Mouse (Mus musculus) heart, postnatal 0 days (tissue): ENCODE data around the gene Ttc28. TPM values are rescaled to one million over a fixed set of nuclear protein-coding genes. Genes with fewer than 3 reads are reported as not detected.

ENCODE experiments used
- ATAC-seq: fragments of 200-750 bp; cut with Nextera tagmentation; 2 replicates; pipeline ENCODE4 v1.8.0; 2017; ENCODE audit warnings: low read depth, moderate number of reproducible peaks, moderate library complexity; ENCODE audit not compliant: insufficient read depth
- DNase-seq: peaks from one replicate; pipeline ENCODE4 v3.0.0-alpha.2; 2016; ENCODE audit warnings: low spot score
- H3K27ac ChIP-seq: fragments of 300-500 bp; sonication (generic); 2 replicates; pipeline ENCODE4 v1.5.1; 2014; ENCODE audit warnings: low read depth, mild to moderate bottlenecking
- H3K27me3 ChIP-seq: fragments of 300-500 bp; sonication (generic); 2 replicates; pipeline ENCODE4 v1.6.1; 2014; ENCODE audit warnings: low read length, mixed read lengths; ENCODE audit not compliant: control insufficient read depth, insufficient read depth
- H3K36me3 ChIP-seq: fragments of 300-500 bp; sonication (generic); replicated peaks from 2 replicates; pipeline ENCODE4 v1.6.1; 2014; ENCODE audit warnings: low read length, mixed read lengths; ENCODE audit not compliant: control insufficient read depth, insufficient read depth
- H3K4me1 ChIP-seq: fragments of 300-500 bp; sonication (generic); 2 replicates; pipeline ENCODE4 v1.6.1; 2014; ENCODE audit warnings: antibody characterized with exemption; ENCODE audit not compliant: control insufficient read depth, insufficient read depth
- H3K4me2 ChIP-seq: fragments of 300-500 bp; sonication (generic); 2 replicates; pipeline ENCODE4 v1.6.1; 2014; ENCODE audit warnings: low read depth, mild to moderate bottlenecking, low read length, moderate library complexity
- H3K4me3 ChIP-seq: fragments of 300-500 bp; sonication (generic); 2 replicates; pipeline ENCODE4 v1.5.1; 2014; ENCODE audit warnings: low read depth, low read length
- H3K9ac ChIP-seq: fragments of 300-500 bp; sonication (generic); replicated peaks from 2 replicates; pipeline ENCODE4 v1.6.1; 2014; ENCODE audit warnings: low read depth, low read length, mixed read lengths
- H3K9me3 ChIP-seq: fragments of 300-500 bp; sonication (generic); replicated peaks from 2 replicates; pipeline ENCODE4 v1.6.1; 2016; ENCODE audit warnings: low read length; ENCODE audit not compliant: control insufficient read depth
- CTCF ChIP-seq: IDR thresholded peaks from 2 replicates; pipeline ENCODE4 v1.5.1; 2016; ENCODE audit warnings: antibody characterized with exemption, control low read depth, low read depth
- EP300 ChIP-seq: IDR thresholded peaks from 2 replicates; pipeline ENCODE4 v1.6.1; 2016; ENCODE audit warnings: antibody characterized with exemption, low read depth
- WGBS: fragments of 180-500 bp; shearing (Covaris S2); extraction: QIAGEN DNeasy Blood & Tissue Kit; methylation state at CpG from one replicate; pipeline ENCODE4 v1.1.7; 2014; 5-methylcytosine and 5-hydroxymethylcytosine counted together
- polyA plus RNA-seq: library from polyadenylated mRNA; unstranded; fragments of >200 nt; fragmentation: Nextera tagmentation; extraction: Ambion mirVana; gene quantifications from 2 replicates; pipeline ENCODE4 v1.2.1, GENCODE M21; 2015
- total RNA-seq: library from RNA; depleted of rRNA; stranded (reverse); fragments of >200 nt; gene quantifications from 2 replicates; pipeline ENCODE4 v1.2.3, GENCODE M21; 2014; ENCODE audit warnings: low replicate concordance

Gene Ttc28
- total and polyA plus RNA-seq, 2 experiments from 2014 or later, result 4.6 to 14.2 TPM

- Histone ChIP-seq H3K4me2 (no peak overlapping the region), H3K9me3 (no peaks in the 10 kb centered on the region), H3K27ac (no peak overlapping the region), H3K9ac (no peak overlapping the region), H3K36me3 (no peaks in the 10 kb centered on the region), H3K27me3 (no peaks in the 10 kb centered on the region), H3K4me1 (peaks cover 25% of the 10 kb centered on the region), H3K4me3 (no peak overlapping the region)
- 30% methylated on average over 6 of the region's 6 CpGs for WGBS
- TF ChIP-seq EP300 (no peak), CTCF (no peak)
- ATAC-seq (no peak), DNase-seq (no peak)
These were observed 257.7 kb downstream of the Ttc28 start for GRCm38 (mm10) chr5:111137283-111137682.

GRCm38 (mm10) chr5:111137742-111138141, 258.1 kb downstream of the Ttc28 start:
- no peak for ATAC-seq
- H3K36me3 ChIP-seq, result no peaks in the 10 kb centered on the region
- H3K9ac ChIP-seq, result no peak overlapping the region
- H3K27me3 ChIP-seq, result no peaks in the 10 kb centered on the region
- no peak overlapping the region for H3K4me2 ChIP-seq
- TF ChIP-seq EP300, result no peak
- no peak for TF ChIP-seq CTCF
- 78% methylated on average over 13 of the region's 13 CpGs for WGBS
- no peak for DNase-seq
- H3K4me3 ChIP-seq, result no peak overlapping the region
- no peaks in the 10 kb centered on the region for H3K9me3 ChIP-seq
- no peak overlapping the region for H3K27ac ChIP-seq
- H3K4me1 ChIP-seq, result peaks cover 25% of the 10 kb centered on the region

- no peak for TF ChIP-seq CTCF
- TF ChIP-seq EP300, result no peak
- Histone ChIP-seq H3K4me1 (peaks cover 25% of the 10 kb centered on the region), H3K9ac (no peak overlapping the region), H3K4me3 (no peak overlapping the region), H3K4me2 (no peak overlapping the region), H3K9me3 (no peaks in the 10 kb centered on the region), H3K36me3 (no peaks in the 10 kb centered on the region), H3K27me3 (no peaks in the 10 kb centered on the region), H3K27ac (peak overlapping the region; percentile 74)
- no peak for DNase-seq
- ATAC-seq, result no peak
- 50% methylated on average over 11 of the region's 11 CpGs for WGBS
These were observed 258.7 kb downstream of the Ttc28 start for GRCm38 (mm10) chr5:111138239-111138833.

GRCm38 (mm10) chr5:111138927-111139565, 259.4 kb downstream of the Ttc28 start:
- peak overlapping the region; percentile 74 for H3K27ac ChIP-seq
- H3K4me2 ChIP-seq, result peak overlapping the region; percentile 33
- peak; percentile 62; the same call in 1 of the 2 replicates for TF ChIP-seq EP300
- TF ChIP-seq CTCF, result no peak
- no peaks in the 10 kb centered on the region for H3K27me3 ChIP-seq
- H3K4me1 ChIP-seq, result peaks cover 25% of the 10 kb centered on the region
- peak; percentile 92 for ATAC-seq
- H3K4me3 ChIP-seq, result no peak overlapping the region
- peak; percentile 71 for DNase-seq
- H3K9me3 ChIP-seq, result no peaks in the 10 kb centered on the region
- H3K9ac ChIP-seq, result 0 out of 2 replicates have a peak overlapping the region, but pooled peaks have one; percentile 1
- WGBS, result 50% methylated on average over 7 of the region's 7 CpGs
- no peaks in the 10 kb centered on the region for H3K36me3 ChIP-seq

- Histone ChIP-seq H3K9me3 (no peaks in the 10 kb centered on the region), H3K4me1 (peaks cover 25% of the 10 kb centered on the region), H3K27me3 (no peaks in the 10 kb centered on the region), H3K27ac (peak overlapping the region; percentile 74), H3K36me3 (no peaks in the 10 kb centered on the region), H3K4me3 (no peak overlapping the region), H3K4me2 (peak overlapping the region; percentile 33), H3K9ac (0 out of 2 replicates have a peak overlapping the region, but pooled peaks have one; percentile 1)
- TF ChIP-seq CTCF (no peak), EP300 (no peak; the same call in 1 of the 2 replicates)
- ATAC-seq (peak; percentile 47), DNase-seq (peak; percentile 33)
- 39% methylated on average over 14 of the region's 14 CpGs for WGBS
These were observed 260.0 kb downstream of the Ttc28 start for GRCm38 (mm10) chr5:111139622-111140021.
